Mouse (Mus musculus) lung, adult 2 months (tissue): ENCODE measurements around the gene Zbtb3. TPM values are rescaled to one million over a fixed set of nuclear protein-coding genes. Genes with fewer than 3 reads are reported as not detected.
A peak's percentile ranks its signal among the peaks of the same experiment; 100 is the strongest.

Experiments used
- DNase-seq: peaks from one replicate; pipeline ENCODE4 v3.0.0; 2022
- H3K4me1 ChIP-seq: fragments of 200-500 bp; 2 replicates; pipeline ENCODE4 v1.6.1; 2011; ENCODE audit warnings: low read length; ENCODE audit not compliant: control insufficient read depth, insufficient read depth
- H3K4me3 ChIP-seq: fragments of 200-500 bp; replicated peaks from 2 replicates; pipeline ENCODE3; 2011; ENCODE audit warnings: low read depth, mild to moderate bottlenecking, control low read depth, low read length; ENCODE audit errors: extremely low read depth
- CTCF ChIP-seq: fragments of 200-500 bp; IDR thresholded peaks from 2 replicates; pipeline ENCODE4 v1.5.1; 2011; ENCODE audit warnings: mild to moderate bottlenecking, low read length, control low read depth; ENCODE audit not compliant: insufficient read depth
- POLR2A ChIP-seq: fragments of 200-500 bp; IDR thresholded peaks from 2 replicates; pipeline ENCODE4 v1.6.1; 2011; ENCODE audit warnings: low read depth, mild to moderate bottlenecking, control low read depth, low read length, borderline replicate concordance; ENCODE audit errors: extremely low read depth
- WGBS: fragments of 180-500 bp; shearing (Covaris S2); methylation state at CpG from one replicate; pipeline ENCODE4 v1.1.7; 2018; 5-methylcytosine and 5-hydroxymethylcytosine counted together
- polyA plus RNA-seq: library from polyadenylated mRNA; depleted of rRNA; stranded (reverse); fragments of >200 nt; gene quantifications from 2 replicates; pipeline ENCODE4 v1.2.3, GENCODE M21; 2012

Gene Zbtb3
- polyA plus RNA-seq, 1 experiment: 2.3 TPM

DNA sequence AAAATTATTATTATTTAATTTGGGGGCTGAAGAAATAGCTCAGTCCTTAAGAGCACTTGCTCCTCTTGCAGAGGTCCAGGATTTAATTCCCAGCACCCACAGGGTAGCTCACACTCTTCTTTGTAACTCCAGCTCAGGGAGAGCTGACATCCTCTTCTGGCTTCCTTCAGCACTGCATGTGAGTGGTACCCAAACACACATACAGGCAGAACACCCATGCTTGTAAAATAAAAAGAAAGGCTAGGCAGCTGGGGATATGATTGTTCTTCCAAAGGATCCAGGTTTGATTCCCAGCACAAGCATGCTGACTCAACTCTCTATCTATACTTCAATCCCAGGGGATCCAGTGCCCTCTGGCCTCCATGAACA is 3.4 kb upstream of the Zbtb3 start:
- H3K4me3 ChIP-seq: no peak overlapping the region
- peaks cover 5% of the 10 kb centered on the region; the same call in 1 of the 2 replicates for H3K4me1 ChIP-seq
- TF ChIP-seq POLR2A: no peak
- no peak for TF ChIP-seq CTCF
- no peak for DNase-seq

DNA sequence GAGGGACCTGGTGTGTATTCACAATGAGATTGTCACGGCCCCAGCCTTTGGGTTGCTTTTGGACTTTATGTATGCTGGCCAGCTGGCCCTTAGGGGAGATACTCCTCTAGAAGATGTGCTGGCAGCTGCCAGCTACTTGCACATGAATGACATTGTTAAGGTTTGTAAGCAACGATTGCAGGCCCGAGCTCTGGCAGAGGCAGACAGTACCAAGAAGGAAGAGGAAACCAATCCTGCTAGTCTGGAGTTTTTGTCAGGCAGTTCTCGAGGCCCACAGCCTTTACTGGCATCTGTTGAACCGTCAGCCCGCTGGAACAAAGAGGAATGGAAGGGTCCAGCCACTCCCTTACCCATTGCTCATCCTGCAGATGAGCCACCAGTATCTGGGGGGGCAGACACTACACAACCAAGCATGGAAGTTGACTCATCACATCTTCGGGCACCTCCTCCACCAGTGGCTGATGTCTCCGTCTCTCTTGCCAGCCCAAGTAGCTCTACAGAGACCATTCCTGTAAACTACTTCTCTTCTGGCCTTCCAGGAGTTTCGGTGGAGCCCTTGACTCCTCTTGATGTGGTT is 937 bp downstream of the Zbtb3 start:
- 0 out of 2 replicates have a peak, but pooled peaks cover 2% of the 10 kb centered on the region for H3K4me1 ChIP-seq
- no peak overlapping the region for H3K4me3 ChIP-seq
- 85% methylated on average over 9 of the region's 9 CpGs for WGBS
- no peak for DNase-seq
- TF ChIP-seq POLR2A: no peak
- no peak for TF ChIP-seq CTCF

DNA sequence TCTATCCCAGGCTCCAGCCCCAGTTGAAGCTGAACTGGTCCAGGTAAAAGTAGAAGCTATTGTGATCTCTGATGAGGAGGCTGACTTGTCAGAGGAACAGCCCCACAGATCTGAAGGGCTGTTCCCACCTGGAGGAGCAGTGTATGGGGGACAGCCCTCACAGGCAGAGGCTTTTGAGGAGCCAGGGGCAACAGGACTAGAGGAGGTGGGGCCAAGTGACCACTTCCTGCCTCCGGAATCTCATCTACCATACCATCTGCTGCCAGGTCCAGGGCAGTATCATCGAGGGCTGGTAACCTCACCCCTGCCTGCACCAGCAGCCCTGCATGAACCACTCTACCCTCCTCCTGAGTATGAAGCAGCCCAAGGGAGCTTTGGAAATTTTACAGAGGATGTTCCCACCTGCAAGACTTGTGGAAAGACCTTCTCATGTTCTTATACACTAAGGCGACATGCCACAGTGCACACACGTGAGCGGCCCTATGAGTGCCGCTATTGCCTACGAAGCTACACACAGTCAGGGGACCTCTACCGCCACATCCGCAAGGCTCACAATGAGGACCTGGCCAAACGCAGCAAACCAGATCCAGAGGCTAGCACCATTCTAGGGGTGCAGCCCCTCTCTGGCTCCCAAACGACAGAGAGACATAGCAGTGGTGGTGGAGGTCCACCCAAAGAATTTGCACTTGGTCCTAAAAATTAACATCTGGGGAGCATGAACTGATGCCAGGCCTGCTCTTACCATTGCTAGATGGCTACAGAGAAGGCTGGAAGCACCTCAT is 1.7 kb downstream of the Zbtb3 start:
- TF ChIP-seq CTCF (no peak), POLR2A (no peak)
- DNase-seq: no peak
- 0 out of 2 replicates have a peak, but pooled peaks cover 2% of the 10 kb centered on the region for H3K4me1 ChIP-seq
- no peak overlapping the region for H3K4me3 ChIP-seq
- 91% methylated on average over 11 of the region's 11 CpGs for WGBS

DNA sequence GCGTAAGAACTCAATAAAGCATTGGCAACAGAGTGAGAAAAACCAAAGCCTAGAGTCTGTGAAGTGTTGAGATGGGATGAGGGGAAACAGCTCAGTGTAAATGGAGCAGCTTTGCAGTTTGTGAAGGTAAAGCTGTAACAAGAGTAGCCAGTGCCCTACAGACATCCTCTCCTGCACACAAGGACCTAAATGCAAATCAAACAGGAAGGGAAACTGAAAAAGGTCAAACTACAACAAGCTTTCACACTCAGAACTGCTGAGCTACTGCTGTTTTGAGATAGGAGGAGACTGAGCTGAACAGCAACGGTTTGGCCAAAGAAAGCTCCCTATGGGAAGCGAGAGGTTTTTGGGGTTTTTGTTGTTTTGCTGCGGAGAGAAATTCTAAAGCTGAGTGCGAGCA is 4.5 kb downstream of the Zbtb3 start:
- no peak for DNase-seq
- TF ChIP-seq POLR2A: no peak
- TF ChIP-seq CTCF: no peak
- 0 out of 2 replicates have a peak, but pooled peaks cover 2% of the 10 kb centered on the region for H3K4me1 ChIP-seq
- H3K4me3 ChIP-seq: no peak overlapping the region
- WGBS: 88% methylated on average over 5 of the region's 5 CpGs

DNA sequence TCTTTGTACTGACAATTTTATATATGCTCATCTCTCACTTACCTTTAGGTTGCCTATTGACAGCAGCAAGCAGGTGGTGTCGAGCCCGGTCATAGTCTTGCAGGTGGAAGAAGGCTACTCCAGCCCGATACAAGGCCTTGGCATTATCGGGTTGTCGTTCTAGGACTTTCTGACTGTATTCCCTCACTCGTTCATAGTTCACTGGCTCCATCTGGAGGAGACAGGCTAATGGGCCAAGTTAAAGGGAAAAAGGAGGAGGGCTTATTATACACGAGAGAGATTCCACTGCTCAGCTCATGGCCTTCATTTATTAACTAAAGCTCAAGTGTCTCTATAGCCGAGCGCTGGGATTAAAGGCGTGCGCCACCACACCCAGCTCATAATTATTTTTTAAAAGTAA is 13.5 kb downstream of the Zbtb3 start:
- H3K4me3 ChIP-seq: no peak overlapping the region
- TF ChIP-seq CTCF (no peak), POLR2A (no peak)
- peaks cover 4% of the 10 kb centered on the region for H3K4me1 ChIP-seq
- DNase-seq: no peak
- 69% methylated on average over 11 of the region's 11 CpGs for WGBS

DNA sequence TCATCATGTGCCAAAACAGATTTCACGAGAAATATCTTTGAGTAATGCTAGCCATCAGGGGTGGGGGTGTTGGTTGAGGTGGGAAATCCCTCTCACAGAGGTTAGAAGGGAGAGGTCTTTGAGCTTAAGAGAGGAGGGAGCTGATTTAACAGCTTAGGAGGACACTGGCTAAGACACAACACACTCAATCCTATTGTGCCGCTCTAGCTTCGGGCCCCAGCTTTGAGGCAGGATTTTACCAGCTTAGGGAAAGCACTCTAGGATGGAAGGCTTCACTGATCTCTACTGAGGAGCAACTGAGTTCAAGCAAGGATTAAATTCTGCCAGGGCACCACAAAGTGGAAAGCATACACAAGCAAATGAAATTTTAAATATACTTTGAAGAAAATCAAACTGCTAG is 14.6 kb downstream of the Zbtb3 start:
- DNase-seq: no peak
- H3K4me3 ChIP-seq: no peak overlapping the region
- TF ChIP-seq CTCF: no peak
- TF ChIP-seq POLR2A: no peak

DNA sequence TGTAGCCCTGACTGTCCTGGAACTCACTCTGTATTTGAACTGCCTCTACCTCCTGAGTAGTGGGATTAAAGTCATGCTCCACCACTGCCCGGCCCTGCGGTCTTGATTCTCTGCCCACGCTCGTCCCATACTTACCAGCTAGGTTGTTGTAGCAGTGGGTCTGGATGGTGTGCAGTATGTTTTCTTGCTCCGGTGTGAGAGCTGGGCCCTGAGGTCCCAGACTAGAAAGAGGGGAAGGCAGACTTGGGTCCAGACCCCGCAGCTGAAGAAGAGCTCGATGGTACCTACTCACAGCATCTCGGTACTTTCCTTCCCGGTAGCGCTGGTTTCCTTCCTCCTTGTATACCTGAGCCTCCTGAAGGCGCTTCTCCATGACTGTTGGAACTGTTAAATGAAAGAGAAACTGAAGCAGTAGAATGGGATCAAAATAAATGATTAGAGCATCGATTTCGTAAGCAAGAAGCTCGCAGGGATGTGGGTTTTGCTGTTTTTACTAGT is 16.0 kb downstream of the Zbtb3 start:
- 8% methylated on average over 14 of the region's 14 CpGs for WGBS
- H3K4me1 ChIP-seq: peaks cover 9% of the 10 kb centered on the region
- peak overlapping the region; percentile 80 for H3K4me3 ChIP-seq
- DNase-seq: no peak
- no peak for TF ChIP-seq POLR2A
- TF ChIP-seq CTCF: no peak

More for the DNA sequence above, 14.6 kb downstream of the Zbtb3 start:
- WGBS: 62% methylated on average over 3 of the region's 3 CpGs
- peaks cover 6% of the 10 kb centered on the region for H3K4me1 ChIP-seq

DNA sequence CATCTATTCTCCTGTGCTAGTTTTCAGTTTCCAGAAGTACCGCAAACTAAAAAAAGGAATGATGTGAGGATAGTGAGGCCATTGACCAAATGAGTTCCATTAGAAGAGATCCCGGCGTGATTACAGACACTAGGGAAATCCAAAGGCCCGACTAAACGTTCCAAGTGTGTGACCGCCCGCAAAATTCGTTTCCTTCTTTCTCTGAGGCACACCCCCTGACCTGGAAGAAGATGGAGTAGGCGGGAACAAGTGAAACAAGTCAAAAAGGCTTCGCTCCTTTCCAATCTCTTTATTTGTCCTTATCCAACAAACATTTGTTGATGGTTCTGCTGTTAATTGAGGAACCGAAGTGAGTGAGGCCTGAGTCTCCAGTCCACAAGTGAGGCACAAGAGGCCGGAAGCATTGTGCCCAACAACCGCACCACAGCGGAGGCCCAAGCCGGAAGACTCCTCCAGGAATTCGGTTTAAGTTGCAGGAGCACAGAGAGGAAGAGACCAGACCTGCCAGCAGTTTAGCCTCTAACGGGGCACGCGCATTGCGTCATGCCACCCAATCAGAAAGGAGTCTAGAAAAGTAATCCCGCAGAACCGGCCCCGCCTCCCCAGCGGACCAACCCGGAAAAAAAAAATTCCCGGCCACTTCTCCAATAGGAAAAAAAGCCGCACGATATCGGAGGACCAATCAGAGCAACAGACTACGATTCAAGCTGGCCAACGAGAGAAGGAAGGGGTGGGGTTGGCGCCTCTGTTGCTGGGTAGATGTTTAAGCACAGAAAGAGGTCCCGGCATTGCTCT is 16.6 kb downstream of the Zbtb3 start, which contains the start of gene Ttc9c:
Gene Ttc9c (minus strand): TSS at position 533 of the 795 bp plus-strand sequence.
- H3K4me1 ChIP-seq: peaks cover 9% of the 10 kb centered on the region
- peak within 1 kb of the TSS; percentile 97 for H3K4me3 ChIP-seq
- peak; percentile 92 for DNase-seq
- WGBS: under 1% methylated on average over 33 of the region's 33 CpGs
- TF ChIP-seq POLR2A: peak; percentile 89; the same call in 1 of the 2 replicates
- TF ChIP-seq CTCF: no peak
